Mouse (Mus musculus): ENCODE measurements at regions not wholly inside any gene's neighbourhood (a gene's known extent, or its start where the extent isn't known, plus 50 kb on each side); places are given as distances from the start of the nearest gene placed in this dataset.

DNA sequence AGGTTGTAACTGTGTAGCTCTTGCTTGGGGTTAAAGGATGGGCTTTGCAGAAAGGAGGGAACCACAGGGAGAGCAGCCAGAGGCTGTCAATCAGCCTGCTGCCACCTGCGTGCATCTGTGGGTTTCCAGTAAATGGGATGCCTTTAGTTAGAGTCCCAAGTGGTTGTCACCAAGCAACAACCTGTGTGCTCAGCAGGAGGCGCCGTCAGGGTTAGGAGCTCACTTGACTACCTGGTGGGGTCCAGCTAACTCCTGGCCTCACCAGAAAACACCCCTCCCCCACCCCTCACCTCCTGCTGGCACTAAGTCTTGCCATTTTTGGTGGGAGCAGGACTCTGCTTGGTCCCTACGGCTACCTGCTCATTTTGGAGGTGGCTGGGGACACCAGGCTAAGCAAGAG, 135.0 kb upstream of the Spin1 start:
- TF ChIP-seq CTCF (IDR thresholded peaks at IDR 0.05; ENCODE audit: borderline replicate concordance, insufficient read depth, low read length) (no peak), POLR2A (IDR thresholded peaks at IDR 0.05; ENCODE audit: low read depth, low read length) (no peak)
- no peak overlapping the region for H3K27ac ChIP-seq (ENCODE audit: insufficient read depth, low read length)
- no peak overlapping the region for H3K4me3 ChIP-seq (ENCODE audit: insufficient read depth, low read length)
- 0 out of 2 replicates have a peak, but pooled peaks cover 3% of the 10 kb centered on the region for H3K4me1 ChIP-seq (ENCODE audit: control insufficient read depth, insufficient read depth, low read length)

DNA sequence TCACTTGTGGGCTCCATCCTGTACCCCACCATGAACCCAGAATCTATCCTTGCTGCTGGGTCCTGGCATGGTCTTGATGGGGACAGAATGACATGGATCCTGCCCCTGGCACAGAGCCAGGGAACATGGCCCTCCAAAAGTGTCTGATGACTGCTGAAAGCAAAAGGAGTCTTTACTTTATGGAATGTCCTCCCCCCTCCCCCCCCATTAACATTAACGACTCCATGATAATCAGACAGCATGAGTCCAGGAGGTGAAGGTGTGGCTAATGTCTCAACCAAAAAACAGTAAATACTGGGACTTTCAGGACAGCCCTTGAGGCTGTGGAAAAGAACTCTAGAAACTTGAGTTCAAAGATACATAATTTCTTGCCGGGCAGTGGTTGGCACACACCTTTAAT, 133.9 kb upstream of the Spin1 start:
- 0 out of 2 replicates have a peak, but pooled peaks cover 3% of the 10 kb centered on the region for H3K4me1 ChIP-seq (ENCODE audit: control insufficient read depth, insufficient read depth, low read length)
- H3K27ac ChIP-seq (ENCODE audit: insufficient read depth, low read length), result no peak overlapping the region
- H3K4me3 ChIP-seq (ENCODE audit: insufficient read depth, low read length), result no peak overlapping the region
- TF ChIP-seq CTCF (IDR thresholded peaks at IDR 0.05; ENCODE audit: borderline replicate concordance, insufficient read depth, low read length) (no peak), POLR2A (IDR thresholded peaks at IDR 0.05; ENCODE audit: low read depth, low read length) (no peak)

DNA sequence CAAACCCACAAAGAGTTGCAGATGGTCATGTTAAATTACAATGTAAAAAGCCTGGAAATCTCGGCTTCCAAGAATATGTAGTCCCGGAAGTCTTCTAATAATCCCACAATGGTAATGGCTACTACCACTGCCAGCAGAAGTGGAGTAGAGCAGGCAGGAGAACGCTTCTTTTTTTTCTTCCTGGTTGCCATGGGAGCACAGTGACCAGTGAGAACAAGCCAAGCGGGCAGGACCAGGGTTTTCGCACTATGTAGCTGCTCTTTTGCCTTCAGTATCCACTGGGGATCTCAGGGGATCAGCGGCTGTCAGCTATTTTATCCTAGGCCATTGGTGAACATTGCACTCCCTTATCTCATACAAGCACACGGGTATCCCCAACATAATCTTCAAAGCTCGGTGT, 127.3 kb upstream of the Spin1 start:
- no peak overlapping the region for H3K27ac ChIP-seq (ENCODE audit: insufficient read depth, low read length)
- no peak overlapping the region for H3K4me3 ChIP-seq (ENCODE audit: insufficient read depth, low read length)
- peaks cover 6% of the 10 kb centered on the region; the same call in 1 of the 2 replicates for H3K4me1 ChIP-seq (ENCODE audit: control insufficient read depth, insufficient read depth, low read length)
- TF ChIP-seq POLR2A (IDR thresholded peaks at IDR 0.05; ENCODE audit: low read depth, low read length) (no peak), CTCF (IDR thresholded peaks at IDR 0.05; ENCODE audit: borderline replicate concordance, insufficient read depth, low read length) (no peak)

DNA sequence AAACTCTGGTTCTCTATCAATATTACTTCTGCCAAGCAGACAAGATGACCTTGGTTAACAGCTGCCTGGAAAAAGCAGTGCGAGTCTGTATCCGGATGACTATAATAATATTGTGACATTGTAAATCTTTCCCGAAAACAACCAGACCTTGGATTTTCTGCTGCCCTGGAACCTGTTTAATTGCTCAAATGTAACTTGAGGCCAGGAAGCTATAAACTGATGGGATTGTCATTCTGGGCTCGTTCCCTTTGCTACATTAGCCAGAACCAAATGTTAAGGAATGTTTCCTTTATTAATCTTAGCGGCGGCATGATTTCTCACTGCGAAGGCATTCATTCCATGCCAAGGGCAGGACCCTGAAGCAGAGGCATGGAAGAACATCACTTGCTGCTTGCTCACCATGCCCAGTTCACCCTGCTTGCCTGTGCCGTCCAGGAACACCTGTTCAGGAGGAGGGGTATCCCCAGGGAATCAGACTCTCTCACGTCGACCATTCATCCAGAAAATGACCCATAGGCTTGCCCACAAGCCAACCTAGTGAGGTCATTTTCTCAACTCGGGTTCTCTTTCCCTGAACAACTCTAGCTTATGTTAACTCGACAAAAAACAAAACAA, 125.3 kb upstream of the Spin1 start:
- Histone ChIP-seq H3K4me3 (ENCODE audit: insufficient read depth, low read length) (no peak overlapping the region), H3K4me1 (ENCODE audit: control insufficient read depth, insufficient read depth, low read length) (peaks cover 4% of the 10 kb centered on the region; the same call in 1 of the 2 replicates), H3K27ac (ENCODE audit: insufficient read depth, low read length) (0 out of 2 replicates have a peak overlapping the region, but pooled peaks have one; percentile 20)
- TF ChIP-seq CTCF (IDR thresholded peaks at IDR 0.05; ENCODE audit: borderline replicate concordance, insufficient read depth, low read length), result no peak
- TF ChIP-seq POLR2A (IDR thresholded peaks at IDR 0.05; ENCODE audit: low read depth, low read length), result no peak

DNA sequence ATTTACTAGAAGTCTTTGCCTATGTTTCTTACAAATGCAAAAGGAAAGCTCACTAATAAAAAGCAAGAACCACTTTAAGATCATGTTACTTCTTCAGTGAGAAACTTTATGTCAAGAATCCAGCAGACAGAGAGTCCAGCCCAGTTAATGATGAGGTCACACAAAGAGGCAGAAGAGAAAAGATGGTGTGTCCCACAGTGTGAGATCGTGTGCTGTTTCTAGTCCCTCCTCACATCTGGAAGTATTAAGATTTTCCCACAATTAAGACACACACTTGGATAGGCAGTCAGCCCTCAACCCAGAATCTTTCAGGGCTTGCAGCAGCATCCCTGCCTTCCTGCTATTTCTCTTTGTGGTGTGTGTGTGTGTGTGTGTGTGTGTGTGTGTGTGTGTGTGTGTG, 118.7 kb upstream of the Spin1 start:
- Histone ChIP-seq H3K4me3 (ENCODE audit: insufficient read depth, low read length) (no peak overlapping the region), H3K27ac (ENCODE audit: insufficient read depth, low read length) (no peak overlapping the region), H3K4me1 (ENCODE audit: control insufficient read depth, insufficient read depth, low read length) (peaks cover 3% of the 10 kb centered on the region; the same call in 1 of the 2 replicates)
- TF ChIP-seq POLR2A (IDR thresholded peaks at IDR 0.05; ENCODE audit: low read depth, low read length), result no peak
- no peak for TF ChIP-seq CTCF (IDR thresholded peaks at IDR 0.05; ENCODE audit: borderline replicate concordance, insufficient read depth, low read length)

DNA sequence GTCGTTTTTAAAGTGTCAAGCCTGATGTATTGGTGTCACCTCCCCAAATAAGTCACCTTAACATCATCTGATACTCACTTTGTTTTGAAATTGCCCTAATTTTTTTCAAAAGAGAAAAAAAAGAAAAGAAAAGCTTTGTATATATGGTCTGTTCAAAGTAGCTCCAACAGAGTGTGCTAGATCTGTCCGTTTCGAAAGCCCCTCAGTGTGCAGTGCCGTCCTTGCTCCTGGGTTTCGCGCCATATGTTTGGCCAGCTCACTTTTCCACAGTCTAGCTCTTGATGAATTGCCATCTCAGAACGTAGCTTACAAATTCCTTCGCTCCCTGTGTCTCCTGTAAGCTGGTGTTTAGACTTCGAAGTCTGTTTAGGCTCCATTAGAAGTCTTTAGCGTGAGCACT, 117.7 kb upstream of the Spin1 start:
- H3K27ac ChIP-seq (ENCODE audit: insufficient read depth, low read length), result no peak overlapping the region
- TF ChIP-seq POLR2A (IDR thresholded peaks at IDR 0.05; ENCODE audit: low read depth, low read length) (no peak), CTCF (IDR thresholded peaks at IDR 0.05; ENCODE audit: borderline replicate concordance, insufficient read depth, low read length) (no peak)
- no peaks in the 10 kb centered on the region for H3K4me1 ChIP-seq (ENCODE audit: control insufficient read depth, insufficient read depth, low read length)
- H3K4me3 ChIP-seq (ENCODE audit: insufficient read depth, low read length), result no peak overlapping the region

DNA sequence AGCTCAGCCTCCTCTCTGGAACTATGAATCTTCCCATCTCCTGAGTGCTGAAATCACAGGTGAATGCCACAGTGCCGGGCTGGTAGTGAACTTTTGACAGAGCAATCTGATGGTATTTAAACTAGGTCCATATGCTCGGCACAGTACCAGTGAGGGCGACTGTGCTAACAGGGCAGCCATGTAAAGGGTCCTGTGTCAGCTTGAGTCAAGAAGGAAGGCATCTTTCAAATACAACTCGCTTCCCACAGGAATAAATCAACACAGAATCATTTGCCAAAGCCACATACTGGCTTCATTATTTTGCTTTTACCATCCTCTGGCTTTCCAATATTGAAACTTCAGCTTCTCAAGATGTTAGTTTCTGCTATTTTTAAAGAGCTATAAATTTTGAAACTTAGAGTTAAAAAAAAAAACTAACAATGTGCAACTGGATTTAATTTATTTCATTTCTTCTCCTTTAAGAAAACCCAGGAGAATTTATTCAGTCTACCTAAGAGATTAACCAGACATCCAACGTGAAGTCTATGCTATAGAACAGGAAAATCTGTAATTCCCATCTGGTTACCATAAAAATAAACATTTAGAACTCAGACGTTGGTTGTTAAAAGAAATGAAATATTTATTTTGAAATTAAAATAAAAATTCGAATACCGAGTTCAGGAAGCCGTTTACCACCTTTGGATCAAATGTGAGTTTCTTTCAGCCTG, 108.8 kb upstream of the Spin1 start:
- TF ChIP-seq POLR2A (IDR thresholded peaks at IDR 0.05; ENCODE audit: low read depth, low read length) (no peak), CTCF (IDR thresholded peaks at IDR 0.05; ENCODE audit: borderline replicate concordance, insufficient read depth, low read length) (no peak)
- Histone ChIP-seq H3K4me3 (ENCODE audit: insufficient read depth, low read length) (no peak overlapping the region), H3K27ac (ENCODE audit: insufficient read depth, low read length) (peak overlapping the region; percentile 47), H3K4me1 (ENCODE audit: control insufficient read depth, insufficient read depth, low read length) (peaks cover 3% of the 10 kb centered on the region; the same call in 1 of the 2 replicates)

DNA sequence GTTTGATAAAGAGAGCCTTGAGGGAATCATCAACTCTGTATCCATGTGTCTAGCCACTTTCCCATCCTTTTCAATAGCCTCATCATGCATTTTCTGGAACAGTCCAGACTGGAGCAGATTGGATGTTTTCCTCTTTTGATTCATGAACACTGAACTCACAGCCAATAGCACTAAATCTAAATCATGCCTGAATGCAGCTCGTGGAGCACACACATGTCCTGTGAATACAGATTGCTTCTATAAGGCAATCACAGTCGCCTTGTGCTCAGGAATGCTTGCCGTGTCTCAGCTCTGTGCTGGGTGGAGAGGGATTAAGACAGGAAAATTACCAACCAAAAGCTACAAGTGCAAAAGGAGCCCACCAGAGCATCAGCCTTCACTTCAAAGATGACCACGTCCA, 100.9 kb upstream of the Spin1 start:
- Histone ChIP-seq H3K4me1 (ENCODE audit: control insufficient read depth, insufficient read depth, low read length) (no peaks in the 10 kb centered on the region), H3K27ac (ENCODE audit: insufficient read depth, low read length) (no peak overlapping the region), H3K4me3 (ENCODE audit: insufficient read depth, low read length) (no peak overlapping the region)
- TF ChIP-seq POLR2A (IDR thresholded peaks at IDR 0.05; ENCODE audit: low read depth, low read length) (no peak), CTCF (IDR thresholded peaks at IDR 0.05; ENCODE audit: borderline replicate concordance, insufficient read depth, low read length) (no peak)

DNA sequence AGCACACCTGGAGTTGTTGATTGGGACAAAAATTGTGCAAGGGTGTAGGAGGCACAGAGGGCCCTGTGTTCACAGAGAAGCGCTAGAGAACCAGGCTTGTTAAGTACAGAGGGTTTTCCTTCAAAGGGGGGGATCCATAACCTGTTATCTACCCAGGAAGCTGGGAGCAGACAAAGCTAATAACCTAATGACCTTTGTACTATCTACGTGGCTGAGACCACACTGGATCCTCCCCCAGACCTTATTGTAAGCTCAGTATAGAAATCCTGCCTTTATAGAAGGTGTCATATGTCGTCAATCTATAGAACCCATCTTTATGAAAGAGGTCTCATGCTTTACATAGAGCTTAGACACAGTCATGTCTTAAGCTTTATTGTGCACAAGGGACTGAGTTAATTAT, 95.9 kb upstream of the Spin1 start:
- no peak overlapping the region for H3K27ac ChIP-seq (ENCODE audit: insufficient read depth, low read length)
- TF ChIP-seq CTCF (IDR thresholded peaks at IDR 0.05; ENCODE audit: borderline replicate concordance, insufficient read depth, low read length) (no peak), POLR2A (IDR thresholded peaks at IDR 0.05; ENCODE audit: low read depth, low read length) (no peak)
- H3K4me3 ChIP-seq (ENCODE audit: insufficient read depth, low read length), result no peak overlapping the region
- no peaks in the 10 kb centered on the region for H3K4me1 ChIP-seq (ENCODE audit: control insufficient read depth, insufficient read depth, low read length)

DNA sequence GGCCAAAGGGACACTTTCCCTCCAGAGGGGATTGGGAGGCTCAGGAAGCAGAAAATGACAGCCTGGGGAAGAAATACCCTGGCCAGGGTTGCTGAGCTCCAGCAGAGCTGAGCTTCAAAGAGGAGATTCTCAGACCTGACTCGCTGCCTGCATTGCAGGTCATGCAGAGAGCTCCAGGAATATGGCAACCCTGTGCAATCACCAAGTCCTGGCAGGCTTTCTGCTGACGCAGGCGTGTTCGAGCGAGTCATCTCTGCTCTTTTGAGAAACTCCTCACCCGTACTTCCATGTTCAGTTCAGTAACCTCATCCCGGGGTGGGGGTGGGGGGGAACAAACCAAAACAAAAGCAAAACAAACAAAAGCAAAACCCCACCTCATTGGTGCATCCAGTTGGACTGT, 89.9 kb upstream of the Spin1 start:
- TF ChIP-seq POLR2A (IDR thresholded peaks at IDR 0.05; ENCODE audit: low read depth, low read length) (no peak), CTCF (IDR thresholded peaks at IDR 0.05; ENCODE audit: borderline replicate concordance, insufficient read depth, low read length) (no peak)
- no peak overlapping the region for H3K27ac ChIP-seq (ENCODE audit: insufficient read depth, low read length)
- H3K4me3 ChIP-seq (ENCODE audit: insufficient read depth, low read length), result no peak overlapping the region
- H3K4me1 ChIP-seq (ENCODE audit: control insufficient read depth, insufficient read depth, low read length), result no peaks in the 10 kb centered on the region
